Mouse (Mus musculus) cerebellum, postnatal 10 days (tissue): Measurements from ENCODE around the gene Rnf39.
"Not testable (repeated sequence)": the region's sequence is repeated elsewhere in the genome, so short reads cannot be mapped to it uniquely, and the experiment has no call there.

Source experiments
- DNase-seq, 2 experiments: peaks; one replicate each; pipeline ENCODE4 v3.0.0; 2021; ENCODE audit warnings: mixed read lengths in 2 of 2

Gene Rnf39

GRCm38 (mm10) chr17:36988475-36988874, 45.8 kb downstream of the Rnf39 start:
- DNase-seq = no peak

- DNase-seq = no peak
Observed at GRCm38 (mm10) chr17:36989437-36989836, 46.7 kb downstream of the Rnf39 start, which contains the start of gene H2-M5. H2-M5 (minus strand) TSS chr17:36989537.

- not testable (repeated sequence) for DNase-seq
Observed at GRCm38 (mm10) chr17:36990630-36991029, 47.9 kb downstream of the Rnf39 start.

GRCm38 (mm10) chr17:36992336-36993104, 49.8 kb downstream of the Rnf39 start:
- no peak for DNase-seq

GRCm38 (mm10) chr17:36993770-36994325, 51.1 kb downstream of the Rnf39 start:
- DNase-seq = no peak

GRCm38 (mm10) chr17:36994528-36994927, 51.8 kb downstream of the Rnf39 start:
- no peak for DNase-seq

- DNase-seq = no peak
Observed at GRCm38 (mm10) chr17:36995448-36995847, 52.7 kb downstream of the Rnf39 start.

GRCm38 (mm10) chr17:36997033-36997735, 54.5 kb downstream of the Rnf39 start:
- DNase-seq = peak; percentile 94 to 96
